Mouse (Mus musculus) gastrocnemius, adult 18-20 months (tissue): ENCODE data around the gene Slc4a10. TPM values are rescaled to one million over a fixed set of nuclear protein-coding genes. Genes with fewer than 3 reads are reported as not detected.

ENCODE experiments used
- DNase-seq: peaks from one replicate; pipeline ENCODE4 v3.0.0; 2021; ENCODE audit warnings: low spot score
- total RNA-seq, 2 experiments: library from RNA; stranded (reverse); gene quantifications; 2 replicates each; pipeline ENCODE4 v1.2.3; 2021

Gene Slc4a10
- total RNA-seq, 2 experiments from 2014 or later: 0.14 to 1.0 TPM

DNA sequence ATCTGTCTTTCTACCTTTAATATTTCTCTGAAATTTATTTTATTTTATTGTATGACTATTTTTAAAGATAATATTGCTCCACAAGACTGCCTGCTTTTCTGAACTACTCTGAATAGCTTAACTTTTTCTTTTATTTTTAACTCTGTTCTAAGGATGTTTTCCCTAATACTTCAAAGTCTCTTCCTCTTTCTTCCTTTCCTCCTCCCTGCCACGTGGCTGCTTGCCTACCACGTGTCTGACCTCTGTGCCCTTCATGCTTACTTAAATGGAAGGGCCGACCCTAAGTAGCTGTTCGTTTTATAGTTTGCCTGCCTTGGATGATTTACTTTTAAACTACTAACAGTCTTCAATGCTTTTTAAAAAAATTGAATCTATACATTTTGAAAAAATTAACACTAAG is 225.6 kb downstream of the Slc4a10 start:
- no peak for DNase-seq

DNA sequence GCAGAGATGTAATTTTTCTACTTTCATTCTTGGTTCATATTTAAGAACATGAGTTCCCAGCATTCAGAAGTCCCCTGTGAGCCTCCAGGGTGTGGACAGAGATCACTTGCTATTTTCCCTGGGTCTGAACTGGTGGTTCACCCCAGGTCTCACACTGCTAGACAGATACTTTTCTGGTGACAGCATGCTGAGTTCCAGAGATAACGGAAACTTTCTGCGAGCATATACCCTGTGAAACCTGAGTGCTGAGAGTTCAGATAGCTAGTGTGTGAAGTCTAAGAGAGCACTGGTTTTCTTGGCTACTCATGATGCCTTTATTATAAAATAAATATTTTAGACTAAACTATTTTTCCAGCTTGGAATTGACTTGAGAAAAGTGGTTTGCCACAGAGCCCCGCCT is 232.5 kb downstream of the Slc4a10 start:
- DNase-seq: no peak

DNA sequence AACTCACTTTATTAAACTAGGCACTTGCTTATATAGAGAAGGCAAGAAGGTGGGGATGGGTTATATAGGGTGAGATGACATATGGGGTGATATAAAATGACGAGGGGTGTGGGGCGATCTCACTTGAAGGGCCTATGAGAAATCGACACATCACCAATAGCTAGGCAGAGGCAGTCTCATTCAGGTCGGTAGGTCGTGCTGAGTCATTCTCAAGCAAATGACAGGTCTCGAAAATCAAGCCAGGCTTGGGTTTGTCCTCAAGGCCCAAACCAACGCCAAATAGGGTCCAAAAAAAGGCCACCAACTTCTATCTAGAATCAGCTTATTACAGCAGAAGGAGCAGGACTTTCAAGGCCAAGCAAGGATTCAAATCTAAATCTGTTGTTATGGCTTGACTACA is 233.5 kb downstream of the Slc4a10 start:
- no peak for DNase-seq

DNA sequence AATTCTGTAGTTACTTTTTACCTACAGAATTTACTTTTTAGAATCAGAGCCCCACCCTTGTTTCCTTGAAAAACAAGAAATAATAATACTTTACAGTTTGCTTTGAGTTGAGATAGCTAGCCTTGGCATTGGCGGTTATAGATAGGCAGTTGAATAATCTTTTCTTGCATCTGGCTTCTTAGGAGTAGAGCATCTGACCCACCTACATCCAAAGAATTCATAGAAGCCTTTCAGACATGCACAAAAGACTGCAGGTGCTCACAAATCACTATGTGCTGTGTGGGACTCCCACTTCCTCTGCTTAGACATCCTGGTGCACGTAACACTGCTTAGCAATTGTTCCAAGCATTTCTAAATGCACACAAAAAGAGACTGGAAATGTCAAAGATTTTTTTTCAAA is 238.8 kb downstream of the Slc4a10 start:
- DNase-seq: no peak

DNA sequence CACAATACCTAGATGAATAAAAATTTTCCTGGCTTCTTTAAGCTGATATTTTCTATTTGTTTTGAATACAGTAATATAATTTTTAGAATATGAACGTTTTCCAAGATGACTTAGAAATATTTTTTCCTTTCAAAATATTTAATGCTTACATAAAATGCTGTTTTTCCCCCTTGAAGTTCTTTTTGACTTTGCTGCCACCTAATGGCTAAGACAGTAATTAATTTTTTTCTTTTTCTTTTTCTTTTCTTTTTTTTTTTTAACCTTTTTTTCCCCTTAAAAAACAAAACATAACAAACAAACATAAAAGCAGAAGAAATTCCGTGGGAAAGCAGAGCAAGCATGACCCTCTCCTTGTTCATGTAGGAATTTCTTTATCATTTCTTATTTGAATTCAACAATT is 239.6 kb downstream of the Slc4a10 start:
- no peak for DNase-seq

DNA sequence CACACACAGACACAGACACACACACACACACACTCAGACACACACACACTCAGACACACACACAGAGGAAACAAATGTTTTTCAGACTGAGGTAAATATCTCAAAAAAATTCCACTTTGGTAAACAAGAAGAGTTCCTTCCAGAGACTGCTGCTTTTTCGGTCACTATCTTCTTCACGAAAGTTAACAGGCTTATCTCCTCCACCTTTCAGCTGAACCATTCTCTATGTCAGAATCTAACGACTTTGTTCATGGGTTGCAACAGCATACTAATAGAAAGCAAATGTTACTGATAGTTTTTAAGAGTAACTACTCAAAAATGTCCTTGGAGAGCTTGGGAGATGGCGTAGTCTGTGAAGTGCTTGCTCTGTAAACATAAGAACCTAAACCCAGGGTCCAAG is 241.3 kb downstream of the Slc4a10 start:
- no peak for DNase-seq

DNA sequence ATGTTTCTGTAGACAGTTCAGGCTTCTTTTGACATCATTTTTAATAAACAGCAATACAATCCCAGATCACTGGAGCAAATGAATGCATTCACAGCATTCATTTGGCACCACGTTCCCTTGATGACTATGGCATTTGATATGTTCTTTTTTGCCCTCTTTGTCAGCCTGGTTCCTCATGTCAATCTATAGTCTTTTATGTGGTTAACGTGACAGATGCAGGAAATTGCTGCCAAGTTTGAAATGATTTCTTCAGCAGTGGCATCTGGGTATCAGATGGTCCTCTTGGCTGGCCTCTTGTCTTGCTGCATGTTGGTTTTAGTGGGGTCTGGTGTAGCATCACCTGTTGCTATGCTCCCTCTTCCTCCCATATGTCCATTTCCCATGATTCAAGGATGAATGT is 247.6 kb downstream of the Slc4a10 start:
- DNase-seq: no peak

DNA sequence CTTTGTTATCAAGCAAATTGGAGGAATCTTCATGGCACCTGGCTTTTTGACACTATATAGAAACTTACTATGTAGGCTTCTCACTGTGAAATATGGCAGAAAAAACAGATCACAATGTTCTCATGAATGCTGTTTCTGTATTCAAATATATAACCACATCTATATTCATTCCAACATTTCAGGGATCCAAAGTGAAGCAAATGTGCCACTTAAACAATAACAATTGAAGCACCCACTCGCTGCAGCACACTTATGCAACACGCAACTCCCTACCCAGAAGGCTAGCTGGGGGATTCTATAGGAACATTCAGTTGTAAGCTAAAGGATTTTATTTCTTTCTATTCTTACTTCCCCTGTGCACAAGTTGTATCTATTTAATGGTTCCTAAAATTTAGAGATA is 255.5 kb downstream of the Slc4a10 start:
- no peak for DNase-seq

DNA sequence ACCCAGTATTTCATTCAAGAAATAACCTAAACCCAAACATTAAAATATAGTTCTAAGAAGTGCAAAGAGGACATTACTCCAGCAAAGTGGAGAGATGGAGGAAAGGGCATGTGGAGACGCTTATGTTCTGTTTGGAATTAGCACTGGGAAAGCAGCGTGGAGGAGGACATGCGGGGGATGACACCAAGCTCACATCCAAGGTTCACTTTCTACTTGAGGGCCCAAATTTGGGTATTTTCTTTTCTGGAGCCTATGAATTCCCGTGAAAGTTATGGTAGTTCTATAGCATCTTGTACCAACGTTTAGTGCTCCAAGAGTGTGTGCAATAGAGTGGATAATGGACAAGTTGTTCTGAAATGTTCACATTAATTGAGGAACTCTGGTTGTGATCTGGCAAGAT is 260.7 kb downstream of the Slc4a10 start:
- DNase-seq: no peak

DNA sequence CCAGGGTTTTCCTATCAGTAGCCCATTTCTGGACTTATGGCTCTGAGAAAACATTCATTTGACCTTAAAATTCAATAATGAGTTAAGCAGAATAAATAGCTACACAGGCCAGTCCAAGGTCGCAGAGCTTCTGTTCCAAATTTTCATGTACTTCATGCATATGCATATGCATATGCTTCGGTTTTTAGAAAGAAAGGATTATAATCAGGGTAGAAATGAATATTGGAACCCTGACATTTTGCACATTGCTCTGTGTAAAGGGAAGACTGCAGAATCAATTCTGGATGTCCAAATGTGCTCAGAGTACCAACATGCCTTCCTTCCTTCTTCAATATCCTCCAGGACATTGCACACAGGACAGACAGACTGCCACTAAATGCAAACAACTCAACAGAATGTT is 261.2 kb downstream of the Slc4a10 start:
- no peak for DNase-seq

DNA sequence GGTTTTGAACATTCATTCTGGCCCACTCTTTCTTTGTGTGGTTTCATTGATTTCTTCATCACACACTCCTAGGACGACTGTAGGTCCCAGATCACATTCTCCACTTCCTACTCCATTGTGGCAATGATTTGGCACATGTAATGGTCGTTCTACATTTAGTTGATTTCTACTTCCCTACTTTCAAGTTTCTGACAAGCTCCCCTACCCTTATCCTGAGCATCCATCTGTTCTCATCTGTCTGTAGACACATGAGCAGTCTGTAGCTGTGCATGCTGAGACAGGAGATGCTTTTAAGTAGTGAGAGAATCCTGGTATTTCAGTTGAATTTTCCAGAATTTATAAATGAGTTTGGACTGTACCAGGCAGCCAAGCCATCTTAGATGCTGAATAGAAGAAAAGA is 270.7 kb downstream of the Slc4a10 start:
- no peak for DNase-seq

DNA sequence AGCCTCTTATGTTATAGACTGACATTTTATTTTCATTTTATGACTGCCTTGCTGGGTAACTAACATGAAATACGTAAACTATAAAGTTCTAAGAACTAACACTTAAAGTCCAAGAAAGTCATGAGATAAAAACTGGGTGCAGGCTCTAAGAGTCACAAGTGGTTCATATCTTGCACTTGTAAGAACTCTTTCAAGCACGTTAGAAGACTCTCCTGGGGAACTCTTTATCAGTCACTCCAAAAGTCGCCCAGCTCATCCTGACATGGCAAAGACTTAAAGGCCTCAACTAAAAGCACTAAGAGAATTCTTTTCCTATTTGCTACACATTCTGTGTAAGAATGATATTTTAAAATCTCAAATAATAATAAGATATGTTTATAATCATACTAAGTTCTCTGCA is 273.2 kb downstream of the Slc4a10 start:
- DNase-seq: no peak

DNA sequence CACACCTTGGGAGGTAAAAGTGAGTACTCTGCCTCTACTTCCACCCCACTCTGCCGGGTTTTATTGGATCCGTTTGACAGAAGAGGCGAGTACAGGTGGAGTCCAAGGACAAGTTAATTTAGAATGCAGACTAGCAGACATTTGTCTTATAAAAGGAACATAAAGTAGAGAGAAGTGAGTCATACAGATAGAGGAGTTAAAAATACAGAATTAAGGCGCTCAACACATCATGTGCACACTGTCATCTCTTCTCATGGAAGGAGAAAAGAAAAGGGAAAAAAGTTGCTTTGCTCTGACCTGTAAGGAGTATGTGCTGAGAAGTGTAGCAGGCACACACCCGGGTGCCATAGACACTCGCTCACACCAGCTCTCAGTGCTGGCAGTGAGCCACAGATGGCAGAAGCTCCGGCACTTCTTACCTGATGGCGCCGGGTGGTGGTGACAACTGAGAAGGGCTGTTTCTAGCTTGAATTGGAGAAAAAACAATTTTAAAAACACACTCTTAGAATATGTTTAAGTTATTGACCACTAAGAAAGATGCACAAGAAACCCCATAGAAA is 276.9 kb downstream of the Slc4a10 start:
- DNase-seq: peak; percentile 12

DNA sequence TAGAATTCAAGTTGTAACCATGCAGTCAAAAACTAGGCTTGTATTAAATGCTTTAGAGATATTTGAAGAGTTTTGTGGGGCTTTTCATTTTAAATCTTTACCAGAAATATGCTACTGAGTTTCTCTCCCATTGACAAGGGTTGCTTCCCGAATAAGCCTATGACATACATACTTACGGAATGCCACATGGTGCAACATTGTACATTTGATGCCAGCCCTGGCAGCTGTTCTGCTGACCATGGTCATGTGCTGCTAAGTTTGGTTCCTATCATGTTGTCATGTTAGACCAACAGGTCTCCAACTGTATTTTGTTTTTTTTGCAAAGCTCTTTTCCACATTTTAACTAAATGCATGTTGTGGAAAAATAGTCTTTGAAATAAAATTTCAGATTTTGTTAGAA is 279.1 kb downstream of the Slc4a10 start:
- DNase-seq: peak; percentile 76

DNA sequence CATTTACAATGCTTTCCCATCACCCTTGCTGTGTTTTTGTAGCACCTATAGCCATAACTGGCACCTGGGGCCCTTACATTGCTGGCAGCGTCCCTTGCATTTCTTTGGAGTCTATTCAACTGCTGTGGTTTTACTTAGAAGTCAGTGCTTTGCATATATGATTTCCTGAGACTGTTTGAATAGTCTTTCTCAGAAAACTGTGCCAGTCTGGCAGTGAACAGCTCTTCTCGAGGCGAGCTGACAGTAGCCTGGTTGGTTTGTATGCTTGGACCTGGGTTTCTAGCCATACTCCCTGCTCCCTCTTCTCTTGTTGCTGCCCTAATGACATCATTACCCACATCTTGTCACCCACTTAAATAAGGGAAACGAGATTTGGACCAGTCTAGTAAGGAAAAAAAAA is 285.7 kb downstream of the Slc4a10 start:
- no peak for DNase-seq

DNA sequence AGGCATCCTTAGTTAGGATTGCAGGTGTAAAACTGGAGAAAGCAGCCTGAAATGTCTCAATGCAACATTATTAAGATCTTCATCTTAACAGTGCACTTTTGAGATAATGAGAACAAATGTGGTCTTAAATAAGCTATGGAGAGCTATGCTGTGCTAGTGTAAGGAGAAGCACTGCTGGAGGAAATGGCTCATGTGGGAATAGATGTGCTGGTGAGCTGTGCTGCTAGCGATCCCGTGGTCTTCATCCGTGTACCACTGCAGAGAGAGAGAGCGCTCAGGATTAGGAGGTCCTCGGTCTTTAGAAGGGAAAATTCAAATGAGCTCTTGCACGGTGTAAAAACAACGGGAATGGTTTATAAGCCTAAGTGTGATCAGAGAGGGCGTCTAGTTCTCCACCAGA is 286.2 kb downstream of the Slc4a10 start:
- no peak for DNase-seq

DNA sequence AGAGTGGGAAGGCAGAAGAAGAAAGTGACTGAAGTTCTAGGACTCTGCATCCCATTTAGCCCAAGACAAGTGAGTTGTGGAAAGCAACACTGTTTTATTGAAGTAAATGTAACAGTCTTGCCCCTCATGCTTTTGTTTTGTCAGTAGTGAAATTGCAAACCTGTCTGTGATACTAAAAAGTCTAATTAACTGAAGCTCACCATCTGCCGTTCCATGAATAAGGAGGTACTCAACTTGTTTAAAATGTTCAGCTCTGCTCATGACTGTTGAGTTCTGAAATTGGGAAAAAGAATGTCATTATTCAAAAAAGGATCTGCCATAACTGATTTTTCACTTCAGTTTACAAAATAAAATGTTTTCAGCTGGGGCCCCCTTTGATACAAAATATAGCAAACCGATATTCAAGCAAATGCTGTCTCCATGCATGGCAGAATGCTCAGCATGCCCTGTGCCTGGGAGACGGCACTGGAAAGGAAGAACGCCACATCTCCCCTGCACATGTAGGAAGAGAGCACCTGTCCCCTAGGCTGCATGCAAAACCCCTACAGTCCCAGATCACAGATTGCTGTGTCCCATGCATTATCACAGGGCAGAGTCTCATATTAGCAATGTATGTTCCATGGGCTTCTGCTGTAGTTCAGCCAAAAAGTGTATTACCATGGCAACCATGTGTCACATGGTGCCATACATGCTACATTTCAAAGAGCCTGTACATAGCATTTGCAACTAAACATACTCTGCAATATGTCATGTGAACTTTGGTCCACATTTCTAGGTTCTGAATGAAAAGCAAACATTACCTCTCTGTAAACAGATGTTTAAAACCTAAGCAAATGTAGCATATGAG is 288.4 kb downstream of the Slc4a10 start:
- DNase-seq: no peak

DNA sequence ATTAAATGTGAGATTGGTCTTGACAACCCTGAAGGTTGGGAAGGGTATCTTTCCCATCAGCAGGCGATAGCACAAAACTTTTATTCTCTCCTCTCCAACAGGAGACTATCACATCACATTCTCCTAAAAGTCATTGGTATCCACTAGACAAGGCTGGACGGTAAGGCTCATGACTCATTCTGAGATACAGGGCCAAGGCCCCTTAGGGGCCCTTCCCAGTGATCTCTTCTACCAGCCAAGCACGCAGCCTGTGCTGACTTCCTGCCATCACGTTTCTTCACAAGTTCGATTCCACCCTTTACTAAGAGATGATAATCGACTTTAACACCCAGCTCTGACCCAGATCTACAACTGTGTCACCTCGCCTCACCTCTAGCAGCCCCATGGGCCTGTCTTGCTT is 290.8 kb downstream of the Slc4a10 start:
- no peak for DNase-seq

DNA sequence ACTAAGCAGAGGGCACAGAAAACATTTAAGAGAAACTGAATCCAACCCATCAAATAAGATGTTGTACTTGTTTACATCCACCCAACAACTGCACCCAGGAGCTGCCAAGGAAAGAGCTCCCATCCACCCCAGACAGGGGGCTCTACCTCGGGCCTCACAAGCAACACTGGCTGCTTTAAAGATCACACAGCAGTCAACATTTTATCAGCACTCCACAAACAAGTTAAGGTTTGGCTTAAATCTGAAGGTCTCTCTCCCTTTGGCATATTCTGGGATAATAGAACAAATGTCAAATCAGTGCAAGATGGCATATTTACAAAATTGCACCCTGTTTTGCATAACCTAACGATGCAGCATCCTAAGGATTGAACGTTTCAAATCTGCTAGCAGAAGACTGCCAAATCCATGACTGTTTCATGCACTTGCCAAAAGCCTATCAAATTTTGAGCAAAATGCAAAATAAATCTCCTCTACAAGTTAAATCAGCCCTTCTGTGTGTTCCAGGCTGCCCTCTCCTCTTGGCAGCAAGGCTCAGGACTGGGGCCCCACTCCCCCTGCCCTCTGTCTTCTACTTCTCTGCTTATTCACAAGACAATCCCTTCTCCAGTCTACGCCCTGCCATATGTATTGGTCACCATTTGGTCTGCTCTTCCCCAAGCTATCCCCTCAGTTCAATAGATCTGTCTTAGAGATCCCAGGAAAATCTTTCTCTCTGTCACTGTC is 293.1 kb downstream of the Slc4a10 start:
- DNase-seq: no peak

DNA sequence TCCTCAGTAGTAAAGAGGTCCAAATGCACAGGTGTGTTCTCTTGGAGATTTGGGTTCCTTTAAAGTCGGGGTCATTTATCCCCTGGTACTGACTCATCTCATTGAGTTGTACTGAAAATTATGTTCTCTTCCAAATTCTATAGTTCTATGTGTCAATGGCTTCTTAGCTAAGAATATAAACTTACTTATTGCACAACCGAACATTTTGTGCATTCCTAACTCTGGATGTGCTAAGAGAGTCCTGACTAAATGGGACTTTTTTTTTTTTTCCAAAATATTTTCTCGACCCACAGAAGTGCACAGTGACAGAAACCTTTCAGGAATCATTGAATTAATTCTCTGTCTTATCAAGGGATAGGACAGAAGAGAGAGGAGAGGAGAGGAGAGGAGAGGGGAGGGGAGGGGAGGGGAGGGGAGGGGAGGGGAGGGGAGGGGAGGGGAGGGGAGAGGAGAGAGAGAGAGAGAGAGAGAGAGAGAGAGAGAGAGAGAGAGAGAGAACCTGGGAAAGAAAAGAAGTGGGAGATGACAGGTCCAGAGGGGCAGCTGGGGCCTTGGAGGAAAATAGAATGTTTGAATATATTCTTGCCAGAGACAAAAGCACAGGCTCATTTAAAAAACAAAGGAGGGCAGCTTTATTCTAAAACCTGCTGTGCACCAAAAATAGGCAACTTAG is 294.9 kb downstream of the Slc4a10 start:
- no peak for DNase-seq

DNA sequence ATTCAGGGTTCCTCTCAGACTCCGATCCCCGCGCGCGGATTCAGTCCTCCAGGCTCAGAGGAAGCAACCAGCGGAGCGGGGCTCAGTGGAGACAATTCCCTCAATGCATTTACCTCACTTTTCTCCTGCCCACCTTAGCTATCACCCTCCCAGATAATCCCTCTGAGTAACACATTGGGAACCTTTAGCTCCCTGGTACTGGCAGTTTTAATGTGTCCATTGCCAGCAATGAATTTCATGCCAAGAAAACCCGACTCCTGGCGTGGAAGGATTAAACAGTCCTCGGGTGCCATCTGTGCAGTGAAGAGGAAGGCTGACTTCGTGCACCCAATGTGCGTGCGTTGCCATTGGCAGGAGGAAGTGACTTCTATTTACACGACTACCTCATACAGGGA is 295.5 kb downstream of the Slc4a10 start:
- DNase-seq: no peak

DNA sequence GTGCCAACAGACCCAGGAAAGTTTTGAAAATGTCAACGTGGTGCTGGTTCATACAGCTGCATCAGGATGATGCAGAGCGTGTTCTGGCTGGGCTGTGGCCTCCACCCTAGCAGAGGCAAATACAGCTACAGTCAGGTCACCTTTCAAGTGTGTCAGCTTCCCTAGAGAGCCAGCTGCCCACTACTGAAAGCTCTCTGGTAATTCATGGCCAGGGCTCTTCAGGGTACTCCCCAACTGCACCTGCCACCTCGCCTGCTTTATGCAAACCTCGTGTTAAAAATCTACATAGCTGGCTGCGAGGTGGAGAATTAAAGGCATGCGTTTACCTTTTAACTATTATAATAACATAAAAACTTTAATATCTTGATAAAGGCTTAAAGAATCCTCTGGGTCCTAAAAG is 298.1 kb downstream of the Slc4a10 start:
- DNase-seq: no peak
